Mouse (Mus musculus): Measurements from ENCODE around the gene Cops4.
A peak's percentile ranks its signal among the peaks of the same experiment; 100 is the strongest.

DNA sequence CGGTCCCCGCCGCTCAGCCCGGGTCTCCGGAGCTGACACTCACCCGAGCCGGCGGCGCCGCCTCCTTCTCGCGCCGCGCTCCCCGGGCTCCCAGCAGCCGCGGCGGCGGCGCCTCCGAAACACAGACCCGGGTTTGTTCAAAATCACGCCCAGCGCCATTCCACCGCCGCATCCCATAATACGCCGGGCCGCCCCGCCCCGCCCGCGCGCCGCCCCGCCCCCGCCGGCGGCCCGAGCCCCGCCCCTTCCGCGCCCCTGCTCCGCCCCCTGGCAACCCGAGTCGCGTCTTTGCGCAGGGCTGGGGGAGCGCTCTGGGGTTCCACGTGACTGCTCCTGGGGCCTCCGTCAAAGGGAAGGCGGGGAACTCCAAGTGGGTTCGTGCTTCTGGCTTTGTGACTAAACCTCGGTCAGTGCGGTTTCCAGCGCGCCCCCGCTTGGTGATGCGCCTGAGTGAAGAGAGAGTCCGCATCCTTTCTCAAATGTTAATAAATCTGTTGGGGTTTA, 17.6 kb upstream of the Cops4 start, which contains the start of gene Lin54:
- TF ChIP-seq CTCF (IDR thresholded peaks at IDR 0.05; ENCODE audit: extremely low read depth, insufficient read depth, low read length) (no peak), POLR2A (IDR thresholded peaks at IDR 0.05; ENCODE audit: extremely low read depth, insufficient read depth, low read length) (0 out of 2 replicates have a peak, but pooled peaks have one; percentile 16)

Data from cortical plate, adult 2 months (tissue).